7 mouse cellular contexts compared by ENCODE assay signal in the genomic region with DNA sequence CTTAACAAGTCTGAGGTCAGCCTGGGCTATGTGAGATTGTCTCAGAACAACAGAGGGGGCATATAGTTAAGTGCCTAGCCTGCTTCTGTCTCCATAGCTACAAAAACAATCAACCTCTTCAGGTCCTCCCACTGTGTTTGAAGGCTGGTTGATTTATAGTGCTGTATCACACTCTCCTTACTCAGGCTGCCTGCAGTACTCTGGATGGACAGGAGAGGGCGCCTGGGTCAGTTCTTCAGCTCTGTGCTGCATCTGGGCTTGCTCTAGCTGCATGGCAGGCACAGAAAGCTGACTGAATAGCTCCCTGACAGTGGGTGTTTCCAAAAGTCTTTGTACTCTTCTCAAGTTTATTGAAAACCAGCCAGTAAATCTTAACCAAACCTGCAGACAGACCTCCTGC. TPM values are rescaled to one million over a fixed set of nuclear protein-coding genes. Genes with fewer than 3 reads are reported as not detected.
DNase-seq lines count a peak whose midpoint lies in the region; ATAC-seq lines count a peak whose summit lies in the region.

No protein-coding gene starts in this region.

- H3K27ac ChIP-seq in embryonic facial prominence, embryonic 11.5 days (replicated peaks; ENCODE audit: low read depth, low read length), result no peak overlapping the region
- 0 out of 2 replicates have a peak overlapping the region, but pooled peaks have one; percentile 3 for H3K27ac ChIP-seq in midbrain, embryonic 13.5 days

- WGBS in embryonic facial prominence, embryonic 11.5 days, result 0% methylated on average over 1 of the region's 1 CpGs
- WGBS in midbrain, embryonic 13.5 days, result 0% methylated on average over 1 of the region's 1 CpGs

- no peak overlapping the region for H3K4me2 ChIP-seq in embryonic facial prominence, embryonic 11.5 days (ENCODE audit: low read depth, low read length)
- H3K4me2 ChIP-seq in midbrain, embryonic 13.5 days (replicated peaks), result no peak overlapping the region

- peak; percentile 93 for DNase-seq in adrenal gland, postnatal 14 days
- DNase-seq in embryonic facial prominence, embryonic 11.5 days (ENCODE audit: low spot score), result peak; percentile 88
- DNase-seq in heart, adult 11 months, result peak; percentile 97
- DNase-seq in kidney, adult 11 months, result peak; percentile 84
- DNase-seq in left cerebral cortex, postnatal 4 days, result peak; percentile 90
- DNase-seq in spleen, adult 12 weeks (ENCODE audit: low spot score), result peak; percentile 67

- no peak overlapping the region for H3K9ac ChIP-seq in embryonic facial prominence, embryonic 11.5 days (replicated peaks; ENCODE audit: low read length)
- no peak overlapping the region for H3K9ac ChIP-seq in midbrain, embryonic 13.5 days (replicated peaks)

- H3K4me3 ChIP-seq in embryonic facial prominence, embryonic 11.5 days (ENCODE audit: low read depth, low read length), result no peak overlapping the region
- H3K4me3 ChIP-seq in midbrain, embryonic 13.5 days (replicated peaks), result no peak overlapping the region

- no peaks in the 10 kb centered on the region for H3K36me3 ChIP-seq in embryonic facial prominence, embryonic 11.5 days (replicated peaks; ENCODE audit: control insufficient read depth, insufficient read depth, low read depth, low read length)
- peaks cover 6% of the 10 kb centered on the region; the same call in 1 of the 2 replicates for H3K36me3 ChIP-seq in midbrain, embryonic 13.5 days

- no peaks in the 10 kb centered on the region for H3K27me3 ChIP-seq in embryonic facial prominence, embryonic 11.5 days (ENCODE audit: control insufficient read depth, insufficient read depth, low read length)
- no peaks in the 10 kb centered on the region for H3K27me3 ChIP-seq in midbrain, embryonic 13.5 days

- intact Hi-C loops in left cerebral cortex, postnatal 4 days (cut with DNase I), result loop anchor here (10.0 kb wide), 1 partner anchor 45 kb away; the partner anchor contains the start of genes Ppm1n and Rtn2

- H3K4me1 ChIP-seq in embryonic facial prominence, embryonic 11.5 days (ENCODE audit: control insufficient read depth, insufficient read depth, low read length), result no peaks in the 10 kb centered on the region
- H3K4me1 ChIP-seq in midbrain, embryonic 13.5 days (replicated peaks), result peaks cover 4% of the 10 kb centered on the region; the same call in 1 of the 2 replicates

- peak; percentile 81 for ATAC-seq in embryonic facial prominence, embryonic 11.5 days (replicated peaks; ENCODE audit: insufficient number of reproducible peaks, low FRiP score, low TSS enrichment, low read depth)
- peak; percentile 94 for ATAC-seq in midbrain, embryonic 13.5 days

- H3K9me3 ChIP-seq in embryonic facial prominence, embryonic 11.5 days (replicated peaks; ENCODE audit: control insufficient read depth, low read length), result no peaks in the 10 kb centered on the region
- no peaks in the 10 kb centered on the region for H3K9me3 ChIP-seq in midbrain, embryonic 13.5 days

RNA-seq across cellular contexts. Expression of gene Opa3, which starts 11.3 kb away (rescaled TPM):
- total RNA-seq in adrenal gland, postnatal 14 days (2021), result 27.5 and 28.5 TPM in 2 replicates
- polyA plus RNA-seq in embryonic facial prominence, embryonic 11.5 days (2014; fragmentation: Nextera tagmentation; extraction: Ambion mirVana), result 39.5 and 45.5 TPM in 2 replicates
- total RNA-seq in left cerebral cortex, postnatal 4 days (2021), result 10 to 100 TPM; 33.8 to 35.0 TPM
- polyA plus RNA-seq in midbrain, embryonic 13.5 days (2015; fragmentation: Nextera tagmentation; extraction: Ambion mirVana), result 39.4 and 40.5 TPM in 2 replicates

RNA-seq across cellular contexts. Expression of gene Gpr4, which starts 27.1 kb away (rescaled TPM):
- total RNA-seq in adrenal gland, postnatal 14 days (2021), result 9.7 and 12.4 TPM in 2 replicates
- polyA plus RNA-seq in embryonic facial prominence, embryonic 11.5 days (2014; fragmentation: Nextera tagmentation; extraction: Ambion mirVana), result 1.4 and 1.8 TPM in 2 replicates
- total RNA-seq in left cerebral cortex, postnatal 4 days (2021), result 1 to 10 TPM; 3.5 to 4.3 TPM
- 1.8 and 1.9 TPM in 2 replicates for polyA plus RNA-seq in midbrain, embryonic 13.5 days (2015; fragmentation: Nextera tagmentation; extraction: Ambion mirVana)

RNA-seq across cellular contexts. Expression of gene Vasp, which starts 32.2 kb away (rescaled TPM):
- total RNA-seq in adrenal gland, postnatal 14 days (2021), result 62.0 and 79.0 TPM in 2 replicates
- polyA plus RNA-seq in embryonic facial prominence, embryonic 11.5 days (2014; fragmentation: Nextera tagmentation; extraction: Ambion mirVana), result 53.2 and 54.9 TPM in 2 replicates
- 10 to 100 TPM; 45.3 to 46.6 TPM for total RNA-seq in left cerebral cortex, postnatal 4 days (2021)
- polyA plus RNA-seq in midbrain, embryonic 13.5 days (2015; fragmentation: Nextera tagmentation; extraction: Ambion mirVana), result 28.6 and 38.0 TPM in 2 replicates

RNA-seq across cellular contexts. Expression of gene Ppm1n, which starts 40.4 kb away (rescaled TPM):
- total RNA-seq in adrenal gland, postnatal 14 days (2021), result 0.19 TPM in 1 of 2 replicates, not detected in the other
- not detected in 2 replicates for polyA plus RNA-seq in embryonic facial prominence, embryonic 11.5 days (2014; fragmentation: Nextera tagmentation; extraction: Ambion mirVana)
- total RNA-seq in left cerebral cortex, postnatal 4 days (2021), result under 1 TPM; 0.60 to 0.64 TPM
- 0.34 and 0.88 TPM in 2 replicates for polyA plus RNA-seq in midbrain, embryonic 13.5 days (2015; fragmentation: Nextera tagmentation; extraction: Ambion mirVana)

RNA-seq across cellular contexts. Expression of gene Rtn2, which starts 43.0 kb away (rescaled TPM):
- total RNA-seq in adrenal gland, postnatal 14 days (2021), result 6.0 and 7.9 TPM in 2 replicates
- 15.8 and 17.5 TPM in 2 replicates for polyA plus RNA-seq in embryonic facial prominence, embryonic 11.5 days (2014; fragmentation: Nextera tagmentation; extraction: Ambion mirVana)
- total RNA-seq in left cerebral cortex, postnatal 4 days (2021), result 100 to 1,000 TPM; 154 to 161 TPM
- 97.4 and 102 TPM in 2 replicates for polyA plus RNA-seq in midbrain, embryonic 13.5 days (2015; fragmentation: Nextera tagmentation; extraction: Ambion mirVana)
